Mouse (Mus musculus): Measurements from ENCODE around the gene Gan. TPM values are rescaled to one million over a fixed set of nuclear protein-coding genes. Genes with fewer than 3 reads are reported as not detected.

The Gan gene
- total and polyA plus RNA-seq, 3 experiments, result 5.6 to 8.7 TPM; not detected in 1

DNA sequence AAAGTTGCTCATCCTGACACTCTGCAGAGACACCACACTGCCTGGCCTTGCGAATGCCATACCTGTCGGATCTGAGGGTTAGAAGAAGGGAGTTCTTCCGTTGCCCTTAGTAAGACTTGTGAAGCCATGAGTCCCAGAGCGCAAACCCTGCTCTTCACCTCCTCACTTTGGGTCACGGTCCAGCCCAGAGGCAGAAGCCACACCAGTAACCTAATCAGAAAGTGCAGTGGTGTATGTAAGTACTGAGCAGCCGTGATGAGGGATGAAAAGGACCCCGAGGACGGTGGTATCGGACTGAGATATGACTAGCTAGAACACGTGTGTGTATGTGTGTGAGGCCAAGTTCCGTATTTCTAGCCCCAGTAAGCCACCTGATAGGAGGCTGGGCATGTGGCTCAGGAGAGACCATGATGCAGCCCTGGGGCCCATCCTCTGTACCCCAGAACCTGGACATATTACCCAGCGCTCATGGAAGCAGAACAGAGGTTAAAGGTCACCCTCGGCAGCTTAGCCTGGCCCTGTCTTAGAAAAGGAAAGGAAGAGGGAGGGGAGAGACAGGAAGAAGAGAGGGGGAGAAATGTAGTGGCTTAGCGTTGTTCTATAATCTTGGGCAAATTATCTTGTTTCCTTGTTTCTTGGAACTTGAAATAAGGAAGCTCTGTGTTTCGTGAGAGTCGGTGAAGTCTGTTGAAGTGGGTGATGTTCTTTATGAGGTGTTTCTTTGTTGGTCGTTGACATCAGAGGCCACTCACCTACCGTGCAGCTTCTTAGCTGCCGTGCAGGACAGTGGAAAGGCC is 43.5 kb downstream of the Gan start:
- peaks cover 2 to 44% of the 10 kb centered on the region in 2 experiments; a peak in 3 of 4 replicates for H3K36me3 ChIP-seq (ENCODE audit: control insufficient read depth in 1 of 2, insufficient read depth in 2 of 2, low read length in 2 of 2)
- peaks cover 39 to 48% of the 10 kb centered on the region in 2 experiments for H3K4me1 ChIP-seq (ENCODE audit: control insufficient read depth in 1 of 2, insufficient read depth in 2 of 2, low read length in 2 of 2)
- H3K79me2 ChIP-seq (ENCODE audit: control insufficient read depth, insufficient read depth, low read length, poor library complexity), result no peaks in the 10 kb centered on the region
- H3K27ac ChIP-seq (ENCODE audit: control insufficient read depth, low read depth, low read length), result peak overlapping the region; percentile 95
- peak overlapping the region; percentile 59 for H3K9ac ChIP-seq (ENCODE audit: control insufficient read depth, low read depth, low read length, poor library complexity, severe bottlenecking)
- DNase-seq (ENCODE audit: low read depth, low spot score), result peak; percentile 93
- peak overlapping the region in 1 of 2 experiments; percentile 13; a peak in 2 of 4 replicates for H3K4me3 ChIP-seq (ENCODE audit: control insufficient read depth in 1 of 2, insufficient read depth in 1 of 2, low read depth in 2 of 2, low read length in 2 of 2)
- H3K9me3 ChIP-seq (replicated peaks; ENCODE audit: insufficient read depth, low read length), result no peaks in the 10 kb centered on the region
- no peaks in the 10 kb centered on the region for H3K27me3 ChIP-seq (ENCODE audit: control insufficient read depth in 1 of 2, insufficient read depth in 2 of 2, low read length in 2 of 2)
- TF ChIP-seq SMC3 (IDR thresholded peaks at IDR 0.05; ENCODE audit: low read depth, low read length) (no peak), ZNF384 (IDR thresholded peaks at IDR 0.05; ENCODE audit: low read depth, low read length) (no peak), UBTF (IDR thresholded peaks at IDR 0.05; ENCODE audit: borderline replicate concordance, insufficient read depth, low read depth, low read length) (no peak), GABPA (IDR thresholded peaks at IDR 0.05; ENCODE audit: low read depth, low read length) (no peak), ETS1 (IDR thresholded peaks at IDR 0.05; ENCODE audit: low read depth, low read length) (peak; percentile 74; the same call in 1 of the 2 replicates), MAFK (IDR thresholded peaks at IDR 0.05; ENCODE audit: borderline replicate concordance, low read depth, low read length) (peak; percentile 44; the same call in 1 of the 2 replicates), MYB (IDR thresholded peaks at IDR 0.05; ENCODE audit: low read depth, low read length) (0 out of 2 replicates have a peak, but pooled peaks have one; percentile 13), CHD1 (IDR thresholded peaks at IDR 0.05; ENCODE audit: low read depth, low read length) (no peak), KAT2A (conservative IDR thresholded peaks at IDR 0.05; ENCODE audit: low read depth, low read length) (no peak), ELF1 (IDR thresholded peaks at IDR 0.05; ENCODE audit: low read depth, low read length) (peak; percentile 36; the same call in 1 of the 2 replicates), TCF12 (IDR thresholded peaks at IDR 0.05; ENCODE audit: low read depth, low read length) (no peak; the same call in 1 of the 2 replicates), EP300 (IDR thresholded peaks at IDR 0.05; ENCODE audit: low read depth in 1 of 2, low read length in 2 of 2) (peak; percentile 72 to 79; a peak in 3 of 4 replicates), JUND (IDR thresholded peaks at IDR 0.05; ENCODE audit: low read depth, low read length) (peak; percentile 43; the same call in 1 of the 2 replicates), CTCF (IDR thresholded peaks at IDR 0.05 in 2 of 3, conservative IDR thresholded peaks at IDR 0.05 in 1 of 3; ENCODE audit: control insufficient read depth in 1 of 3, insufficient read depth in 1 of 3, low read depth in 2 of 3, low read length in 3 of 3, poor library complexity in 1 of 3, severe bottlenecking in 1 of 3) (no peak), RCOR1 (IDR thresholded peaks at IDR 0.05; ENCODE audit: low read depth, low read length) (no peak), RAD21 (IDR thresholded peaks at IDR 0.05; ENCODE audit: low read depth, low read length) (no peak), USF2 (IDR thresholded peaks at IDR 0.05; ENCODE audit: borderline replicate concordance in 1 of 2, insufficient read depth in 1 of 2, low read depth in 1 of 2, low read length in 2 of 2) (no peak), MEF2A (IDR thresholded peaks at IDR 0.05; ENCODE audit: extremely low read depth, insufficient replicate concordance, low read depth, low read length, poor library complexity, severe bottlenecking) (no peak), TBP (IDR thresholded peaks at IDR 0.05; ENCODE audit: low read depth, low read length) (peak; percentile 52; the same call in 1 of the 2 replicates), E2F4 (IDR thresholded peaks at IDR 0.05; ENCODE audit: borderline replicate concordance, low read depth, low read length) (no peak), POLR2AphosphoS2 (IDR thresholded peaks at IDR 0.05; ENCODE audit: low read length) (0 out of 2 replicates have a peak, but pooled peaks have one; percentile 42), NELFE (IDR thresholded peaks at IDR 0.05; ENCODE audit: low read depth, low read length) (no peak), CHD2 (IDR thresholded peaks at IDR 0.05; ENCODE audit: low read length) (no peak), BHLHE40 (IDR thresholded peaks at IDR 0.05; ENCODE audit: borderline replicate concordance, low read depth, low read length) (peak; percentile 82), MYC (IDR thresholded peaks at IDR 0.05; ENCODE audit: low read depth, low read length) (peak; percentile 97), USF1 (IDR thresholded peaks at IDR 0.05; ENCODE audit: low read depth, low read length) (peak; percentile 82), ZKSCAN1 (IDR thresholded peaks at IDR 0.05; ENCODE audit: low read depth, low read length) (no peak), POLR2A (IDR thresholded peaks at IDR 0.05; ENCODE audit: control insufficient read depth in 1 of 2, insufficient read depth in 1 of 2, low read depth in 1 of 2, low read length in 2 of 2, poor library complexity in 1 of 2) (peak in 1 of 2 experiments; percentile 60; a peak in 1 of 4 replicates), MAX (IDR thresholded peaks at IDR 0.05; ENCODE audit: low read length) (peak; percentile 97), MXI1 (IDR thresholded peaks at IDR 0.05; ENCODE audit: low read depth, low read length) (peak; percentile 96), HCFC1 (IDR thresholded peaks at IDR 0.05; ENCODE audit: low read depth, low read length) (no peak; the same call in 1 of the 2 replicates), MAZ (IDR thresholded peaks at IDR 0.05; ENCODE audit: low read depth, low read length) (0 out of 2 replicates have a peak, but pooled peaks have one; percentile 1), SIN3A (IDR thresholded peaks at IDR 0.05; ENCODE audit: low read length) (peak; percentile 89), GATA1 (IDR thresholded peaks at IDR 0.05; ENCODE audit: low read depth, low read length) (peak; percentile 78), NRF1 (IDR thresholded peaks at IDR 0.05; ENCODE audit: insufficient read depth, low read depth, low read length, poor library complexity, severe bottlenecking) (no peak)

Measured in MEL (cell line).